Comparison of ENCODE assay signal across 17 mouse cellular contexts in the genomic region with DNA sequence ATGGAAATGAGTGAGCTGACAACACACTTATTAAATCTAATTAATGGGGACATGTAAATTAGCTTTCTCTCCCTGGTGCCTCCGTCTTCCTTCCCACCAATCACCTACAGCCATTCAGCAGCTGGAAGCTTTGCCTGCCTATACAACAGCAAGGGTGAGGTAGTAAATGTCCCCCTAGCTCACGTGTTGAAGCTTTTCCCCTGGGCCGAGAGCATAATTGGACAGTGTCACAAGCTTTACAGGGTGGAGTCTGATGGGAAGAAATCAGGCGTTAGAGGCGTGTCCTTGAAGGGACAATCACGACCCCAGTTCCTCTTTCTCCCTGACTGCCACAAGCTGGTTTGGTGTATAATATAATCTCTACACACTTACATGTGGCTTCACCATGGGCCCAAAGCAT.
DNase-seq lines count a peak whose midpoint lies in the region; ATAC-seq lines count a peak whose summit lies in the region.
"Had no signal": no experiment of that assay in that cellular context is flagged by ENCODE, and none has a peak within 500 bp of the region (broad histone marks: within the 10 kb centered on the region; RNA-seq: fewer than 3 reads in every experiment).

No protein-coding gene starts in this region.

- no peak overlapping the region for H3K4me2 ChIP-seq in hindbrain, embryonic 11.5 days (replicated peaks; ENCODE audit: low read depth, low read length)
- peak overlapping the region; percentile 9 for H3K4me2 ChIP-seq in forebrain, embryonic 13.5 days
- no peak overlapping the region for H3K4me2 ChIP-seq in hindbrain, embryonic 16.5 days (ENCODE audit: low read length)
- H3K4me2 ChIP-seq in neural tube, embryonic 15.5 days: no peak overlapping the region
- H3K4me2 ChIP-seq: heart, embryonic 13.5 days had no signal

- no peaks in the 10 kb centered on the region for H3K4me1 ChIP-seq in hindbrain, embryonic 11.5 days (replicated peaks; ENCODE audit: control insufficient read depth, insufficient read depth, low read length)
- H3K4me1 ChIP-seq in hindbrain, embryonic 10.5 days (replicated peaks): peaks cover 4% of the 10 kb centered on the region
- H3K4me1 ChIP-seq in forebrain, embryonic 13.5 days: peaks cover 18% of the 10 kb centered on the region
- peaks cover 4% of the 10 kb centered on the region; the same call in 1 of the 2 replicates for H3K4me1 ChIP-seq in hindbrain, embryonic 16.5 days (ENCODE audit: control insufficient read depth, insufficient read depth, low read depth, low read length)
- peaks cover 10% of the 10 kb centered on the region for H3K4me1 ChIP-seq in neural tube, embryonic 15.5 days

- no peaks in the 10 kb centered on the region for H3K36me3 ChIP-seq in hindbrain, embryonic 11.5 days (ENCODE audit: control insufficient read depth, insufficient read depth, low read length)
- H3K36me3 ChIP-seq in hindbrain, embryonic 10.5 days: no peaks in the 10 kb centered on the region
- H3K36me3 ChIP-seq in forebrain, embryonic 13.5 days (ENCODE audit: poor library complexity, severe bottlenecking): no peaks in the 10 kb centered on the region
- no peaks in the 10 kb centered on the region for H3K36me3 ChIP-seq in hindbrain, embryonic 16.5 days (ENCODE audit: control insufficient read depth, insufficient read depth, low read length)
- H3K36me3 ChIP-seq in neural tube, embryonic 15.5 days: no peaks in the 10 kb centered on the region
- H3K36me3 ChIP-seq: heart, embryonic 13.5 days had no signal

- 55% methylated on average over 6 of the region's 6 CpGs for WGBS in hindbrain, embryonic 11.5 days
- WGBS in hindbrain, embryonic 10.5 days: 73% methylated on average over 6 of the region's 6 CpGs
- 26% methylated on average over 6 of the region's 6 CpGs for WGBS in forebrain, embryonic 13.5 days
- 36% methylated on average over 6 of the region's 6 CpGs for WGBS in hindbrain, embryonic 16.5 days
- WGBS in neural tube, embryonic 15.5 days: 7% methylated on average over 6 of the region's 6 CpGs

- H3K9me3 ChIP-seq in hindbrain, embryonic 11.5 days (ENCODE audit: control insufficient read depth, low read length): no peaks in the 10 kb centered on the region
- H3K9me3 ChIP-seq in hindbrain, embryonic 10.5 days: no peaks in the 10 kb centered on the region
- H3K9me3 ChIP-seq in forebrain, embryonic 13.5 days (replicated peaks): no peaks in the 10 kb centered on the region
- H3K9me3 ChIP-seq in hindbrain, embryonic 16.5 days (ENCODE audit: control insufficient read depth, low read length): no peaks in the 10 kb centered on the region
- no peaks in the 10 kb centered on the region for H3K9me3 ChIP-seq in neural tube, embryonic 15.5 days (replicated peaks)
- H3K9me3 ChIP-seq: heart, embryonic 13.5 days had no signal

- no peaks in the 10 kb centered on the region for H3K27me3 ChIP-seq in hindbrain, embryonic 11.5 days (ENCODE audit: control insufficient read depth, insufficient read depth, low read length)
- no peaks in the 10 kb centered on the region for H3K27me3 ChIP-seq in hindbrain, embryonic 10.5 days (ENCODE audit: insufficient read depth, poor library complexity, severe bottlenecking)
- H3K27me3 ChIP-seq in forebrain, embryonic 13.5 days: no peaks in the 10 kb centered on the region
- no peaks in the 10 kb centered on the region for H3K27me3 ChIP-seq in hindbrain, embryonic 16.5 days (replicated peaks; ENCODE audit: control insufficient read depth, insufficient read depth, low read length)
- no peaks in the 10 kb centered on the region for H3K27me3 ChIP-seq in neural tube, embryonic 15.5 days (replicated peaks)
- H3K27me3 ChIP-seq: heart, embryonic 13.5 days had no signal

- H3K27ac ChIP-seq in hindbrain, embryonic 11.5 days (ENCODE audit: low read depth, low read length): no peak overlapping the region
- H3K27ac ChIP-seq in hindbrain, embryonic 10.5 days: no peak overlapping the region
- H3K27ac ChIP-seq in forebrain, embryonic 13.5 days: peak overlapping the region; percentile 42
- peak overlapping the region; percentile 46 for H3K27ac ChIP-seq in hindbrain, embryonic 16.5 days (ENCODE audit: low read depth, low read length)
- H3K27ac ChIP-seq in neural tube, embryonic 15.5 days (replicated peaks): peak overlapping the region; percentile 66
- H3K27ac ChIP-seq: heart, embryonic 13.5 days; left cerebral cortex, adult 2 months had no signal

- peak; percentile 14 for DNase-seq in hindbrain, embryonic 11.5 days (ENCODE audit: low spot score)
- no peak for DNase-seq in hindbrain, embryonic 10.5 days (ENCODE audit: low spot score)
- DNase-seq in spleen, postnatal 4 days (ENCODE audit: low spot score in 2 of 2): no peak
- no peak for DNase-seq in MN1 (ENCODE audit: low spot score)
- DNase-seq in thymus, postnatal 0 days (ENCODE audit: low spot score): no peak
- DNase-seq: adrenal gland, adult 8-10 months; cerebellum, postnatal 10 days; kidney, adult 2 months; lung, adult 2 months; right cerebral cortex, adult 18-20 months; spleen, adult 18-20 months had no signal

- H3K4me3 ChIP-seq in hindbrain, embryonic 11.5 days (ENCODE audit: low read depth, low read length): no peak overlapping the region
- no peak overlapping the region for H3K4me3 ChIP-seq in hindbrain, embryonic 10.5 days
- H3K4me3 ChIP-seq in forebrain, embryonic 13.5 days: no peak overlapping the region
- H3K4me3 ChIP-seq in hindbrain, embryonic 16.5 days (ENCODE audit: low read length): no peak overlapping the region
- no peak overlapping the region for H3K4me3 ChIP-seq in neural tube, embryonic 15.5 days (replicated peaks)
- H3K4me3 ChIP-seq: erythroblast, embryonic 14.5 days; heart, embryonic 13.5 days; left cerebral cortex, adult 2 months had no signal

- ATAC-seq in hindbrain, embryonic 11.5 days (ENCODE audit: low FRiP score): 0 out of 2 replicates have a peak, but pooled peaks have one; percentile 35
- ATAC-seq in forebrain, embryonic 13.5 days: 0 out of 2 replicates have a peak, but pooled peaks have one; percentile 13
- peak; percentile 69; the same call in 1 of the 2 replicates for ATAC-seq in hindbrain, embryonic 16.5 days
- peak; percentile 72 for ATAC-seq in neural tube, embryonic 15.5 days (ENCODE audit: low FRiP score)

- no peak overlapping the region for H3K9ac ChIP-seq in hindbrain, embryonic 11.5 days (ENCODE audit: low read depth, low read length)
- H3K9ac ChIP-seq in forebrain, embryonic 13.5 days: no peak overlapping the region
- H3K9ac ChIP-seq in hindbrain, embryonic 16.5 days (ENCODE audit: low read depth, low read length): no peak overlapping the region
- no peak overlapping the region for H3K9ac ChIP-seq in neural tube, embryonic 15.5 days (replicated peaks)
- H3K9ac ChIP-seq: heart, embryonic 13.5 days had no signal

Comparison
In these comparisons a context has a peak if more than half of its experiments do, and no peak if none do; other contexts are left out.
1. H3K27ac ChIP-seq: peak in forebrain, embryonic 13.5 days (single experiment), hindbrain, embryonic 16.5 days (single experiment) and neural tube, embryonic 15.5 days (single experiment); none in hindbrain, embryonic 11.5 days (single experiment) and hindbrain, embryonic 10.5 days (single experiment).
2. ATAC-seq: peak in every context shown above with its lines; median percentile 72 in neural tube, embryonic 15.5 days; 69 in hindbrain, embryonic 16.5 days; 35 in hindbrain, embryonic 11.5 days; 13 in forebrain, embryonic 13.5 days.